Mouse (Mus musculus): ENCODE measurements around the gene Apba1. TPM values are rescaled to one million over a fixed set of nuclear protein-coding genes. Genes with fewer than 3 reads are reported as not detected.

Apba1 gene
- polyA plus RNA-seq, 1 experiment from 2014 or later, result 1.9 TPM

DNA sequence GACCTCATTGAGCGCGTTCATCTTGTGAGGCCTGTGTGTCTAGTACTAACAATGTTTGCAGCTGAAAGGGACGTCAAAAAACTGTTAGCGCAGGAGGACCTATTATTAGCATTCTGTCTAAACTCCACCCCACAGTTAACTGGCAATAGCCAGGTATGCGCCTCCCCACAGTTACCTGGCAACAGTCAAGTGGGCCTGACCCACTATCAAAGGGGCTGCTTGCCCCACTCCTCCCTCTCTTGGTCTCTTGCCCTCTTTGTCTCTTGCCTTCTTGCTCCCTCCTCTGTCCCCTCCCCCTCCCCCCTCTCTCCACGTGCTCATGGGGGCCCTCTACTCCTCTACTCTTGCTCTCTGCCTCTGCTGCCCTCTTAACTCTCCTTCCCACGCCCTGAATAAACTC lies 198.9 kb downstream of the Apba1 start:
- WGBS, result 73% methylated on average over 7 of the region's 7 CpGs
- no peak for DNase-seq (ENCODE audit: low spot score)
- H3K27me3 ChIP-seq (ENCODE audit: insufficient read depth, poor library complexity, severe bottlenecking), result no peaks in the 10 kb centered on the region

DNA sequence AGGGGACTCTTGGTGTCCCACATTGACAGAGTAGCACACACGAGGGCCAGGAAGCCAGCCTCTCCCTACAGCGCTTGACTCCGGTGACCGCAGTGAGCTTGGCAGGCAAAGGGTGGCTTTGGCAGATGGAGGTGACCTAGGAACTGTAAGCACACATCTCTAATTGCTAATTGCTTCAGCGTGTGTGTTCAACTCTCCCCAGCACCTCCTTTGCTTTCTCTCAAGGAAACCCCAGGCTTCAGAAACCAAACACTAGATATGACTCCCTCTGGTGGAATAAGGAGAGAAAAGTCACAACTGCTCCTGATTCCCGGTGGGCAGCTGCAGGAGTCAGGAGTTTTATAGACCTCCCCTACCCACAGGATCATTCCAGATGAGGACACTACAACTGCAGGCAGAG lies 200.2 kb downstream of the Apba1 start:
- H3K9me3 ChIP-seq, result no peaks in the 10 kb centered on the region
- H3K36me3 ChIP-seq, result no peaks in the 10 kb centered on the region
- no peak overlapping the region for H3K27ac ChIP-seq
- DNase-seq (ENCODE audit: low spot score), result no peak
- peaks cover 21% of the 10 kb centered on the region for H3K4me1 ChIP-seq (replicated peaks)
- no peaks in the 10 kb centered on the region for H3K27me3 ChIP-seq (ENCODE audit: insufficient read depth, poor library complexity, severe bottlenecking)
- WGBS, result 40% methylated on average over 6 of the region's 6 CpGs
- no peak overlapping the region for H3K4me3 ChIP-seq

More for the DNA sequence above, 198.9 kb downstream of the Apba1 start:
- Histone ChIP-seq H3K27ac (no peak overlapping the region), H3K4me1 (replicated peaks) (peaks cover 21% of the 10 kb centered on the region), H3K36me3 (no peaks in the 10 kb centered on the region), H3K4me3 (no peak overlapping the region), H3K9me3 (no peaks in the 10 kb centered on the region)

DNA sequence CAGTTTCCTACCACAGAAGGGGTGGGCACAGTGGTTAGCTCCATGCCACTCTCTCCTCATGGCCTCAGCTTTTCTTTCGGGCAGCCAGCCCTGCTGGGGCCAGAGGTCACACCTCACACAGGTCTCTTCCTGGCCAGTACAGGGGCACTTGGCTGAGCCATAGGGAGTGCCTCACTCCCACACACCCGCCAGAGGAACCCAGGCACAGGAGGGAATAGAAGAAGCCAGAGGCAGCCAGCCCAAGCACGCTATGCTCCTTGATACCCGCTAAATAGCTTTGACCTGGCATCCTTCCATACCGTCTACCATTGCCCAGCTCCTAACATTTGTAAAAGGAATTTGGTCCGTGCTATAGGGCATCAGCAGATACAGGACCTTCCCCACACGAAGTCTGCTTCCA lies 201.2 kb downstream of the Apba1 start:
- WGBS, result 63% methylated on average over 7 of the region's 7 CpGs
- Histone ChIP-seq H3K36me3 (no peaks in the 10 kb centered on the region), H3K27ac (peak overlapping the region; percentile 54; the same call in 1 of the 2 replicates), H3K9me3 (no peaks in the 10 kb centered on the region), H3K27me3 (ENCODE audit: insufficient read depth, poor library complexity, severe bottlenecking) (no peaks in the 10 kb centered on the region), H3K4me3 (no peak overlapping the region), H3K4me1 (replicated peaks) (peaks cover 21% of the 10 kb centered on the region)
- DNase-seq (ENCODE audit: low spot score), result no peak

DNA sequence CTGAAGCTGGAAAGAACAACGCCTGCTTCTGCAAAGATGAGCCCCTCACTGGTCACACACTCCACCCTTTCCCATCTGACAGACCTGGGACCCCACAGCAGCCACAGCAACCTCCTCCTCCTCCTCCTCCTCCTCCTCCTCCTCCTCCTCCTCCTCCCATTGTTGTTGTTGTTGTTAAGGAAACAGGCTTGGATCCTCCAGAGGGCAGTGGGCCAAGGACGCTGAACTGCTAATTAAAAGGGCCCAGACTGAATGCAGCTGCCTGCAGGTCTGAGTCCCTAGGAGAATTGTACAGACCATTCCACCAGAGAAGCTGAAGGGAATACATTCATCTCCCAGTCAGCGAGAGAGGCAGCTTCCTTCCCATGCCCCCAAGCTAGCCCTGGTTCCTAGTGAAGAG lies 201.6 kb downstream of the Apba1 start:
- DNase-seq (ENCODE audit: low spot score), result no peak
- H3K4me1 ChIP-seq (replicated peaks), result peaks cover 21% of the 10 kb centered on the region

DNA sequence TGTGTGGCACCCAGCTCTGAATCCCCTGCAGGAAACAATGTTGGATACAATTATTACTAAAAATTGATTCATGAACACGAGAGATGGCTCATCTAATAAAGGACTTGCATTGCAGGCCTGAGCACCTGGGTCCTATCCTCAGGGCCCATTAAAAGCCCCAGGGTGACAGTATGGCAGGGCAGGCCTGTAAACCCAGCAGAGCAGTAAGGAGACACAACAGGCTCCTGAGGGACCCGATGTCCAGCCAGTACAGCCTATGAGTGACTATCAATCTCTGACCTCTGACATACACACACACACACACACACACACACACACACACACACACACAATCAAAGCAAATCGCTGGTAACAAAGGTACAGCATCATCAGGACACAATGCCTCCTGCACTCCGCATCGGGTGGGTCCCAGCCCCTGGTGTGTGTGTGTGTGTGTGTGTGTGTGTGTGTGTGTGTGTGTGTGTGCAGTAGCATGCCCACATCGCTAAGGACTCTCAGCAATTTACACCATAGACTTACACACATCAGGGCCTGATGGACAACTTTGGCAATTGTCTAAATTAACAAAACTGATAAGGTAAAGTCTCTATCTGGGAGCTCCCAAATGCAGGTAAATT lies 202.3 kb downstream of the Apba1 start:
- H3K4me1 ChIP-seq (replicated peaks), result peaks cover 21% of the 10 kb centered on the region
- H3K27me3 ChIP-seq (ENCODE audit: insufficient read depth, poor library complexity, severe bottlenecking), result no peaks in the 10 kb centered on the region
- peak overlapping the region; percentile 41; the same call in 1 of the 2 replicates for H3K27ac ChIP-seq
- WGBS, result 84% methylated on average over 6 of the region's 6 CpGs
- H3K36me3 ChIP-seq, result no peaks in the 10 kb centered on the region
- H3K4me3 ChIP-seq, result no peak overlapping the region
- H3K9me3 ChIP-seq, result no peaks in the 10 kb centered on the region
- no peak for DNase-seq (ENCODE audit: low spot score)

More for the DNA sequence above, 201.6 kb downstream of the Apba1 start:
- peak overlapping the region; percentile 54; the same call in 1 of the 2 replicates for H3K27ac ChIP-seq
- H3K36me3 ChIP-seq, result no peaks in the 10 kb centered on the region
- no peaks in the 10 kb centered on the region for H3K27me3 ChIP-seq (ENCODE audit: insufficient read depth, poor library complexity, severe bottlenecking)
- H3K4me3 ChIP-seq, result no peak overlapping the region
- 35% methylated on average over 3 of the region's 3 CpGs for WGBS
- no peaks in the 10 kb centered on the region for H3K9me3 ChIP-seq

DNA sequence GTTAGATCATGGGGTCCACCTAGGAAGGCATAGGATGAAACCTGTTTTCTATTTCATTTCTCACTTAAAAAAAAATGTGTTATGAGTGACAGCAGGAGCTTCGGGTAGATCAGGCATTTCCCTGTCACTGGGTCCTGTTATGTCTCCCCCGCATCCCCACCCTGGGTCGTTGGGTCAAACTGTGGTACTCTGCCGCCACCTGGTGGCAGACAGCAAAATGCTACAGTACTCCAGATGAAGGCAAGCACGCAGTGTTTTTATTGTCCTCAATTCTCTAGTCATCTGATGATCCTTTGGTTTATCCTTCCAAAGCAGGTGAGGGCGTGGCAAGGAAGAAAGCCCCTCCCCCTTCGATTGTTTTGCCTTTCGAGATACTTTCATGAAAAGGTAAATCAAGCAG lies 202.8 kb downstream of the Apba1 start:
- H3K27me3 ChIP-seq (ENCODE audit: insufficient read depth, poor library complexity, severe bottlenecking), result no peaks in the 10 kb centered on the region
- no peak overlapping the region for H3K27ac ChIP-seq
- peaks cover 21% of the 10 kb centered on the region for H3K4me1 ChIP-seq (replicated peaks)
- DNase-seq (ENCODE audit: low spot score), result peak; percentile 82
- no peak overlapping the region for H3K4me3 ChIP-seq
- no peaks in the 10 kb centered on the region for H3K36me3 ChIP-seq
- no peaks in the 10 kb centered on the region for H3K9me3 ChIP-seq
- WGBS, result 3% methylated on average over 8 of the region's 8 CpGs

DNA sequence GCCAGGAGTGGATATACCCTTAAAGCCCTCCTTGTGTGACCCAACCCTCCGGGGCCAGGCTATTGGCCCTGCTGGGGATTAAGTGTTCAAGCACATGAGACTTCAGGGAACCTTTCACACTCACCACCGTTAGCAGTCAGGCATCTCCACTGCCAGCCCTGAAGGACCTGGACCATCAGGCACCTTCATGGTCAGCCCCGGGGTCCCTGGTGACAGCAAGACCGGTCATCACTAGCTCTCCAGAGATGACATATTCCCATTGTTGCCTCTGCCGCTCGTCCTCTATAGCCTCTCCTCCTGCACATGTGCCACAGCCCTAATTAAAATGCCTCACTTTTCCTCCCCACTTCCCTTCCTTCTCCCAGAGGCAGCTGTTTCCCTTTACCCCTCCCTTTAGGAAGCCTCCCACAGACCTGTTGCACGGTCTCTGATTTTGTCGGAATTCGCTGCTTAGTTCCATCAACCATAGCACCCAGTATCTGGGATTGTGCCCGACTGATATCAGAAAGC lies 205.8 kb downstream of the Apba1 start:
- Histone ChIP-seq H3K4me1 (replicated peaks) (peaks cover 16% of the 10 kb centered on the region), H3K27ac (no peak overlapping the region), H3K36me3 (no peaks in the 10 kb centered on the region), H3K4me3 (no peak overlapping the region), H3K27me3 (ENCODE audit: insufficient read depth, poor library complexity, severe bottlenecking) (no peaks in the 10 kb centered on the region), H3K9me3 (no peaks in the 10 kb centered on the region)
- DNase-seq (ENCODE audit: low spot score), result no peak
- WGBS, result 65% methylated on average over 10 of the region's 10 CpGs

DNA sequence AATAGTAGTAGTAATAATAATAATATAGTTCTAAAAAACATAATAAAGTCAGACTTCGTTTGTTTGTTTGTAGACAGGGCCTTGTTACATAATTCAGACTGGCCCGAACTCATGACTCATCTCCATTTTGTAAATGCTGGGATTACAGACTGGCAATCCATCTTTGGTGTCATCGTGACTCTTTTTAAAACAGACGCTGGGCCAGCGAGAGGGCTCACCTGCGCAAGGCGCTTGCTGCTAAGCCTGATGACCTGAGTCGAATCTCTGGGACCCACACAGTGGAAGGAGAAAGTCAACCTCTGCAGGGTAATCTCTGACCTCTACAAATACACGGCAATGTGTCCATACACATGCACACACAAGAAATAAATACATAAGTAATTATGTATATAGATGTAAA lies 207.7 kb downstream of the Apba1 start:
- Histone ChIP-seq H3K9me3 (no peaks in the 10 kb centered on the region), H3K27me3 (ENCODE audit: insufficient read depth, poor library complexity, severe bottlenecking) (no peaks in the 10 kb centered on the region), H3K36me3 (no peaks in the 10 kb centered on the region), H3K4me1 (replicated peaks) (no peaks in the 10 kb centered on the region), H3K4me3 (no peak overlapping the region), H3K27ac (no peak overlapping the region)
- DNase-seq (ENCODE audit: low spot score), result no peak
- 92% methylated on average over 9 of the region's 9 CpGs for WGBS

DNA sequence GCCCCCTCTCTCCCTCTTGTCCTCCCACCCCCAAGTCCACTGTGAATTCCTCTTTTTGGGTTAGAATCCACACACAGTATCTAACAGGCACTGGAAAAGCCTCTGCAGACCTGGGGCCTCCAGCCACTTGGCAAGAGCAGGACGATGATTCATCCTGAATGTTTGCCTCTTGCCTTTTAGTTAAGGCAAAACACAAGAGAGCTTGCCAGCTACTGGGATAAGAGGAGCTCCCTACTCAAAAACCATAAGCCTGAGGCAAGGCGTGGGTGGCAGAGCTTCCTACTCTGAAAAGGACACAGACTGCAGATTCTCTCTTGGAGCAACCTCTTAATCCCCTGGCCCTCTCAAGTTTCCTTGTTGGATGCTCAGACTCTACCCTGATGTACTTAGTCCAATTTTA lies 208.5 kb downstream of the Apba1 start:
- 69% methylated on average over 2 of the region's 2 CpGs for WGBS
- Histone ChIP-seq H3K4me3 (no peak overlapping the region), H3K27ac (no peak overlapping the region), H3K9me3 (no peaks in the 10 kb centered on the region), H3K4me1 (replicated peaks) (no peaks in the 10 kb centered on the region), H3K36me3 (no peaks in the 10 kb centered on the region), H3K27me3 (ENCODE audit: insufficient read depth, poor library complexity, severe bottlenecking) (no peaks in the 10 kb centered on the region)
- no peak for DNase-seq (ENCODE audit: low spot score)

DNA sequence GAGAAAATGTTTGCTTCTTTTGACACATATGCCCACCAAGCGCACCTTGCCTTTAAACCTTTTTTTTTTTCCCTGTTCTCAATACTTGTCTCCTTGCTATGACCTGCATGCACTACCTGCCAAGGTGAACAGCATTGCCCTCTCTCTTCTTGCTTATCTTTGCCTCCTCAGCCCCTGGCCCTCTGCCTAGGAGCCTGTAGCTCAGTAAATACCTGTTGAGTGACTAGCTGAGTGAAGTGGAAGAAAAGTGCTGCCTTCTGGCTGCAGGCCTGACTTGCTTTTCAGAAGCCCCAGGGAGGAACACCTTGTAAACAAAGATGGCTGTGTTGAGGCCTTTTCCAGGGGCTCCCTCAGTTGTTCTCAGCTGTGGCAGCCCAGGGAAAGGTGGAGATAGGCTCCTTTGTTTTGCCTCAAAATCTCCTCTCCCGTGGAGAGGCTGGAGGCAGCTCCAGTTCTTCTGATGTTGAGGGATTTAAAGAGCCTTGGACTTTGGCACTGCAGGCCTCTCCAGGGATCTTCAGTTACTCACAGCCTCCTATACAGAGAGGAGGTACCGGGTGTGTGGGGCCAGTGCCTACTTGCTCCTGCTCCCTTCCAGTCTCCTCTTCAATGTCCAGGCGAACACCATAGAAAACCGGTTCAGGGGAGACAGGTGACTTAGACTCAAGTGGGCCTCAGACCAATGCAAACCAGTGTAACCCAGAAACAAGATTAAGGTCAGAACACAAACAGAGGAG lies 209.6 kb downstream of the Apba1 start:
- H3K27ac ChIP-seq, result 0 out of 2 replicates have a peak overlapping the region, but pooled peaks have one; percentile 12
- no peaks in the 10 kb centered on the region for H3K9me3 ChIP-seq
- 51% methylated on average over 5 of the region's 5 CpGs for WGBS
- H3K36me3 ChIP-seq, result no peaks in the 10 kb centered on the region
- no peak for DNase-seq (ENCODE audit: low spot score)
- H3K27me3 ChIP-seq (ENCODE audit: insufficient read depth, poor library complexity, severe bottlenecking), result no peaks in the 10 kb centered on the region
- no peak overlapping the region for H3K4me3 ChIP-seq
- H3K4me1 ChIP-seq (replicated peaks), result peaks cover 8% of the 10 kb centered on the region

DNA sequence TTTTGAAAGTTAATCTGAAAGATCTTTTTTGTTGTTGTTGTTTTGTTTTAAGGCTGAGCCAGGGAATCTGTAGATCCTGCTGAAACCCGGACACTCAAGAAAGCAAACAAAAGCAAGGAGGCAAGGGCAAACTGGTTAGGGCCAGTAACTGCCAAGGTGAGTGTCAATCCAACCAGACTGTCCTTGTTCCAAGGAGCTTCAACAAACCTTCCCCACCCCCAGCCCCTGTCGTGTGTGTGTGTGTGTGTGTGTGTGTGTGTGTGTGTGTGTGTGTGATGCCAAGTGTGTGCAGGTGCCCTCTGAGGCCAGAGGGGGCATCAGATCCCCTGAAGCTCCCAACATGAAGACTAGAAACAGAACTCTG lies 210.2 kb downstream of the Apba1 start:
- WGBS, result 77% methylated on average over 2 of the region's 2 CpGs
- Histone ChIP-seq H3K9me3 (no peaks in the 10 kb centered on the region), H3K27me3 (ENCODE audit: insufficient read depth, poor library complexity, severe bottlenecking) (no peaks in the 10 kb centered on the region), H3K4me3 (no peak overlapping the region), H3K4me1 (replicated peaks) (peaks cover 14% of the 10 kb centered on the region), H3K36me3 (no peaks in the 10 kb centered on the region), H3K27ac (no peak overlapping the region)
- DNase-seq (ENCODE audit: low spot score), result no peak

DNA sequence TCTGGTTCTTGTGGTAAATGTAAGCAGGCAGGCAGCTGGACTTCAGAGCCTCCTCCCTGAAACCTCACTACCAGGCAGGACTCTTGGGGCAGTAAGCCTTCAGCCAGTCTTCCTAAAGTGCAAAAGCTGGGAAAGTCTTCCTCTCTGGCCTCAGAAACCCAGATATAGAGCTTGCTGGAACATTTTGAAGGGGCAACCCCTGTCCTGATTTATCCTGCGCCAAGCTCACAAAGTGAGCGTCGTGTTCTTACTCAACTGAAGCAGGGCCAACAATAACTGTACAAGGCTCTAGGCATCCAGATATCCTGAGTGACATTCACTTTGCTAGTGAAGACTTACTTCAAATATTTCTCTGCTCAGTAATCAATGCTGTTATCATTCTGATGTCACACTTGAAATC lies 211.7 kb downstream of the Apba1 start:
- no peak for DNase-seq (ENCODE audit: low spot score)
- Histone ChIP-seq H3K27me3 (ENCODE audit: insufficient read depth, poor library complexity, severe bottlenecking) (no peaks in the 10 kb centered on the region), H3K4me1 (replicated peaks) (peaks cover 14% of the 10 kb centered on the region), H3K36me3 (0 out of 2 replicates have a peak, but pooled peaks cover 6% of the 10 kb centered on the region), H3K27ac (no peak overlapping the region), H3K9me3 (no peaks in the 10 kb centered on the region), H3K4me3 (no peak overlapping the region)
- 95% methylated on average over 3 of the region's 3 CpGs for WGBS

DNA sequence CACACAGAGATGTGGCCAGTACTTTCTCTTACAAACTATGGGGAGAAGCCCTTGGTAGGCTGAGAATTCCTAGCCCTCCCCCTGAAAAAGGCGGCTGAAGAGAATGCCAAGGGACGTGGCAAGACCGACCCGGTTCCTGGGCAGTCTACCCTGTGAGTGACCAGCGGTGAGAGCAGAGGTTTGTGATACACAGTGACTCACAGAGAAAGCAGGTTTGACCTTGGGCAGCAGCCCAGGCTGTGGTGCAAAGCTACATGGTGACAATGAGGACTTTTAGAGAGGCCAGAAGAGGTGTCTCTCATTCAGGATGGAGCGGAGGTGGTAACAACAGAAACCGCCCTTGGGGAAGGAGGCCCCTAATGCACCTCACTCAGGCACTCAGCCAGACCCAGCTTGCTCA lies 212.7 kb downstream of the Apba1 start:
- no peak overlapping the region for H3K27ac ChIP-seq

More for the DNA sequence above, 212.7 kb downstream of the Apba1 start:
- Histone ChIP-seq H3K4me3 (no peak overlapping the region), H3K4me1 (replicated peaks) (peaks cover 14% of the 10 kb centered on the region), H3K36me3 (0 out of 2 replicates have a peak, but pooled peaks cover 10% of the 10 kb centered on the region), H3K9me3 (no peaks in the 10 kb centered on the region), H3K27me3 (ENCODE audit: insufficient read depth, poor library complexity, severe bottlenecking) (no peaks in the 10 kb centered on the region)
- WGBS, result 95% methylated on average over 7 of the region's 7 CpGs
- no peak for DNase-seq (ENCODE audit: low spot score)
